In genomic region chr1:78197351-78198234, GRCm38 (mm10) we compare ENCODE assay signal across 10 mouse cellular contexts. TPM values are rescaled to one million over a fixed set of nuclear protein-coding genes. Genes with fewer than 3 reads are reported as not detected.
DNase-seq lines count a peak whose midpoint lies in the region; ATAC-seq lines count a peak whose summit lies in the region.
"Had no signal": no experiment of that assay in that cellular context is flagged by ENCODE, and none has a peak within 500 bp of the region (broad histone marks: within the 10 kb centered on the region; RNA-seq: fewer than 3 reads in every experiment).

No protein-coding gene starts in this region.

- peak overlapping the region; percentile 55 for H3K4me3 ChIP-seq in heart, embryonic 10.5 days
- peak overlapping the region; percentile 49 for H3K4me3 ChIP-seq in hindbrain, embryonic 12.5 days
- H3K4me3 ChIP-seq in midbrain, embryonic 12.5 days = peak overlapping the region; percentile 67

- H3K9ac ChIP-seq in hindbrain, embryonic 12.5 days = peak overlapping the region; percentile 74; the same call in 1 of the 2 replicates
- H3K9ac ChIP-seq in midbrain, embryonic 12.5 days (replicated peaks) = peak overlapping the region; percentile 50

- peaks cover 96% of the 10 kb centered on the region for H3K27me3 ChIP-seq in heart, embryonic 10.5 days (ENCODE audit: insufficient read depth, poor library complexity, severe bottlenecking)
- H3K27me3 ChIP-seq in hindbrain, embryonic 12.5 days = peaks cover 82% of the 10 kb centered on the region
- H3K27me3 ChIP-seq in midbrain, embryonic 12.5 days = peaks cover 89% of the 10 kb centered on the region

- H3K4me1 ChIP-seq in heart, embryonic 10.5 days = peaks cover 16% of the 10 kb centered on the region
- H3K4me1 ChIP-seq in hindbrain, embryonic 12.5 days = peaks cover 14% of the 10 kb centered on the region
- peaks cover 17% of the 10 kb centered on the region for H3K4me1 ChIP-seq in midbrain, embryonic 12.5 days

- peak; percentile 67 for ATAC-seq in hindbrain, embryonic 12.5 days (ENCODE audit: low FRiP score)
- peak; percentile 66 for ATAC-seq in midbrain, embryonic 12.5 days (ENCODE audit: low FRiP score, low read depth)

- H3K9me3 ChIP-seq in heart, embryonic 10.5 days = no peaks in the 10 kb centered on the region
- H3K9me3 ChIP-seq in hindbrain, embryonic 12.5 days (replicated peaks) = no peaks in the 10 kb centered on the region
- H3K9me3 ChIP-seq in midbrain, embryonic 12.5 days = no peaks in the 10 kb centered on the region

- H3K27ac ChIP-seq in heart, embryonic 10.5 days = no peak overlapping the region
- H3K27ac ChIP-seq in hindbrain, embryonic 12.5 days = peak overlapping the region; percentile 88
- peak overlapping the region; percentile 92 for H3K27ac ChIP-seq in midbrain, embryonic 12.5 days (replicated peaks)

- WGBS in heart, embryonic 10.5 days = 2% methylated on average over 21 of the region's 21 CpGs
- under 1% methylated on average over 21 of the region's 21 CpGs for WGBS in hindbrain, embryonic 12.5 days
- WGBS in midbrain, embryonic 12.5 days = under 1% methylated on average over 21 of the region's 21 CpGs

- peak overlapping the region; percentile 66 for H3K4me2 ChIP-seq in hindbrain, embryonic 12.5 days (replicated peaks)
- peak overlapping the region; percentile 72 for H3K4me2 ChIP-seq in midbrain, embryonic 12.5 days (replicated peaks)

- no peaks in the 10 kb centered on the region for H3K36me3 ChIP-seq in heart, embryonic 10.5 days
- no peaks in the 10 kb centered on the region for H3K36me3 ChIP-seq in hindbrain, embryonic 12.5 days
- H3K36me3 ChIP-seq in midbrain, embryonic 12.5 days = 0 out of 2 replicates have a peak, but pooled peaks cover 3% of the 10 kb centered on the region

- no peak for DNase-seq in heart, embryonic 10.5 days (ENCODE audit: low spot score)
- DNase-seq in heart, adult 9 months (ENCODE audit: low spot score in 2 of 2) = no peak
- peak; percentile 23 for DNase-seq in ES-CJ7 (ENCODE audit: low read depth, low spot score)
- DNase-seq in thymus, postnatal 4 days = no peak
- DNase-seq in spleen, postnatal 10 days (ENCODE audit: low spot score in 2 of 2) = no peak
- DNase-seq in layer of hippocampus, adult 9-10 months (ENCODE audit: low spot score) = no peak
- DNase-seq: gastrocnemius, postnatal 25 days; right cerebral cortex, postnatal 4 days had no signal

RNA-seq across cellular contexts. Expression of gene Pax3, which starts 0.7 kb away (rescaled TPM):
- polyA plus RNA-seq in heart, embryonic 10.5 days (2016; fragmentation: Nextera tagmentation; extraction: Ambion mirVana) = 0.28 and 1.9 TPM in 2 replicates
- 32.7 and 37.5 TPM in 2 replicates for polyA plus RNA-seq in hindbrain, embryonic 12.5 days (2016; fragmentation: Nextera tagmentation; extraction: Ambion mirVana)
- 53.6 and 61.9 TPM in 2 replicates for polyA plus RNA-seq in midbrain, embryonic 12.5 days (2016; fragmentation: Nextera tagmentation; extraction: Ambion mirVana)

Comparison
In these comparisons a context has a peak if more than half of its experiments do, and no peak if none do; other contexts are left out.
1. RNA of gene Pax3, which starts 0.7 kb away (polyA plus RNA-seq): 53.6 to 61.9 TPM in midbrain, embryonic 12.5 days and 32.7 to 37.5 TPM in hindbrain, embryonic 12.5 days; 0.28 to 1.9 TPM in heart, embryonic 10.5 days; every median in the first group is over 10 times any median in the second.
2. Peak in every context shown above with its lines, with median percentiles within 50 percentile points of each other: H3K4me3 ChIP-seq.